Mouse (Mus musculus): Measurements from ENCODE around the gene Snap29. TPM values are rescaled to one million over a fixed set of nuclear protein-coding genes. Genes with fewer than 3 reads are reported as not detected.

The Snap29 gene
- polyA plus RNA-seq (2012; rRNA removed) = 8.4 and 14.1 TPM in 2 replicates

- peak; percentile 98 for DNase-seq (ENCODE audit: low spot score)
Measured at GRCm38 (mm10) chr16:17405736-17406443, at the start of gene Snap29, which contains the start of gene Pi4ka. Gene Snap29 (plus strand): TSS chr16:17405986. Gene Pi4ka (minus strand): TSS chr16:17406314.

DNA sequence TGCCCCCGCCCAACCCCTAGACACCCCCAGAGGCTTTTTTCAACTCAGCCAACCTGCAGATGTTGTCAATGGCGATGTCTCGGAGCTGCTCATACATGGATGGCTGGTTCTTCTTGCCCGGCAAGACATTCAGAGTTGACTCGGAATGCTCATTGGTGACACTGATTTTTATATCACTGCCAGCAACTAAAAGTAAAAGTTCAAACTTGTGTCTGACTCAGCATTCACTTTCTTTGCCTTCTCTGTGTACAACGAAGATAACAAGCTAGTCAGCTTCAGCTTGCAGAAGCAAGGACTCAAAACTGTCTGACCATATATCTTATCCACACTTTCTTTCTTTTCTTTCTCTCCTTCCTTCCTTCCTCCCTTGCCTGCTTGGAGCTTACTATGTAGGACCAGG, 49.8 kb upstream of the Snap29 start:
- no peak for DNase-seq (ENCODE audit: low spot score)

- DNase-seq (ENCODE audit: low spot score) = no peak
Measured at GRCm38 (mm10) chr16:17358787-17359186, 47.0 kb upstream of the Snap29 start.

GRCm38 (mm10) chr16:17382306-17382705, 23.5 kb upstream of the Snap29 start:
- DNase-seq (ENCODE audit: low spot score) = no peak

DNA sequence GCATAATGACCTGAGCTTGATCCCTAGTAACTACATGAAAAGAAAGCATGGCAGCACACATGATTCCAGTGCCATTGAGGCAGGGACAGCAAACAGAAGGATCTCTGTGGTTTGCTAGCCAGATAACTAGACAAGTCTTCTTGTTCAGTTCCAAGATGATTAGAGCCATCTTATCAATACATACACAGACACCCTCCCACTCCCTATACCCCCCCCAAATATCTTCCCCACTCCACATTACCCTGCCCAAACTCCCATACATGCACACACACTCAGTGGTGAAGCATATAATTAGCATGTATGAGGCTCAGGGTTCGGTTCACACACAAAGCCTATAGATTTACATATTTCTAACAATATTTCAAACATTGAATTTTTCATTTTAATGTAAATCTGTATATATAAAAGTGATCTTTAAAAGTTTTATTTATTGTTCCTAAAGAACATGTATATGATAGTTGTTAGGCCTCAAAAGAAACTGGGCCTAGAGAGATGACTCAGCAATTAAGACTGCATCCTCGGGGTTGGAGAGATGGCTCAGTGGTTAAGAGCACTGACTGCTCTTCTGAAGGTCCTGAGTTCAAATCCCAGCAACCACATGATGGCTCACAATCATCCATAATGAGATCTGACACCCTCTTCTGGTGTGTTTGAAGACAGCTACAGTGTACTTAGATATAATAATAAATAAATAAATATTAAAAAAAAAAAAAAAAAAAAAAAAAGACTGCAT, 22.0 kb upstream of the Snap29 start:
- DNase-seq (ENCODE audit: low spot score) = no peak

DNA sequence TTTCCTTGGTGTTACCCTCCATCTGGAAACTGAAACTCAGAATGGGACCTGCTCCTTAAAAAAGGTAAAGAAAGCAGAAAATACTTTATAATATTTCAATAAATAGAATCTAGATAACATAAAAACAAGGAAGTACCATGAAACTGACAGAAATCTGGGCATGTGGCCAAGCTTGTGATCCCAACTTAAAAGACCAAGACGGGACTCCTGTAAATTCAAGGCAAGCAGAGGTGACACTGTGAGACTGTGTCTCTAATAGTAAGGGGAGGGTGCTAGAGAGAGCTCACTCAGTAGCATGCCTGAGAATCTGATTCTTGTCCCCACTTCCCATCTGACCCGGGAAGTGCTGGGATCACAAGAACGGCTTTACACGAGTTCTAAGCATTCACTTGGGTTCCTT, 13.0 kb upstream of the Snap29 start:
- no peak for DNase-seq (ENCODE audit: low spot score)

GRCm38 (mm10) chr16:17402855-17403254, 2.9 kb upstream of the Snap29 start:
- DNase-seq (ENCODE audit: low spot score) = no peak

DNA sequence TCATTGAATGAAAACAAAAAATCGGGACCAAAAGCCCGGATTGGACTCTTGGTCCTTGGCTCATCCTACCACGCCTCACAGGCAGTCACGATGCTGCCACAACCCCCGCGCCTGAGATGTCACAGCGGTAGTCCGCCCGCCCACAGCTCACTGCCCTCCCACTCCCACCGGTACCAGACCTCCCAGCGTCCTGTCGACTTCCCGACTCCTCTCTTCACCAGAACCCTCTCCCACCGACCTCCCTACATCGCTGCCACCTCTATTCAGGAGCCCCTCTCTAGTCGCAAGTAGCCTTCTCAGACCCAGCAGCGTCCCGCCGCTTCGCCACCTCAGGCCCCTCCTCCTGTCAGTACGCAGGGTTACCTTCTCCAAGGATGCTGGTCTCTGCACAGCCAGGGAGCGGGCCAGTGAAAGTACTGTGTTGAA, 502 bp upstream of the Snap29 start:
- no peak for DNase-seq (ENCODE audit: low spot score)

GRCm38 (mm10) chr16:17406512-17407231, 886 bp downstream of the Snap29 start:
- no peak for DNase-seq (ENCODE audit: low spot score)

DNA sequence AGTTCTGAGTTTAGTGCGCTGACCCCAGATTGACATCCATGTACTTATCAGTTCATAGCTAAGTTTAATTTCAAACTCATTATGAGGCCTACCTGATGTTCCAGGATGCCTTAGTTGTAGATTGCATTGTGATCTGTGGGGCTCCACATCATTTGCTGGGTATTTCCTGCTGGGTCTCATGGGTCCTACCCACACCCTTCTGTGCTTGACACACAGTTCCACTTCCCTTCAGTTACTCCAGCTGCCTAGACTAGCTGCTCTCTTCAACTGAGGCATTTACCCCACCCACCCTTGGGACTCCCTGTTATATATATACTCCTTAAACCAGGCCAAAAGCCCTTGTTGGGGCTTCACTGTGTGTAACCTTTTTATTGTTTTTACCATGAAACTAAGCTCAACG, 3.3 kb downstream of the Snap29 start:
- DNase-seq (ENCODE audit: low spot score) = no peak

DNA sequence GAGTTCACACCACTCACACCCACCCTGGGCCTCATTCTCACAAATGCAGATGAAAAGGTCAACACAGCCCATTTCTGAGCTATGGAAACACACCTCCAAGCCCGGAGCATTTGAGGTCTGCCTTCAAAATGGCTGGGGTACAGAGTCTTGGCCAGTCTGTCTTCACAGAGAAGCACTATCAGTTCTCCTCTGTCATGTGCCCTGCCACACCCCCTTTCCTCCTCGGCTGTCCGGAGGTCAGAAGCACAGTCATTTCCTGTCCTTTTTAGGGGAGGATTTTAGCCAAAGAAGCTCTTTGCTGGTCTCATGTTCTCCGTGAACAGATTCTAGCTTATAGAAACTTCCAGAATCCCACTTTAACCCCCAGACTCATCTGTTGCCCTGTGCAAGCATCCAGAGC, 4.4 kb downstream of the Snap29 start:
- DNase-seq (ENCODE audit: low spot score) = no peak

DNA sequence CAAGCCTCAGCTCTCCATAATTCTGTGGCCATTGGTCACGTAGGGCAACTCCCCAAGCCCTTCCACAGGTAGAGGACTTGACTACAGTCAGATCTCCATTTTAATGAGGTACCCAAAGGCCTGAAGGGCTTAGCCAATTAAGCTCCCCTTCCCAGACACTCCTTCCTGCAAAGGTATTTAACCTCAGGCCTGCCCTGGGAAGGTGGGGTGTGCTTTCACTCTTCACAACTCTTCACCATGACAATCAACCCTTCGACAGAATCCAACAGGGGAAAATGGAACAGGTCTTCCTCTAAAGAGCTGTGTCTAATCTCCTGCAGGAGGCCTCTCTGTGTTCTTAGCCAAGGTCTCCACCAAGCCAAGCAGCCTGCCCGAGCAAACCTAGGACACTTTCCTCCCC, 17.2 kb downstream of the Snap29 start:
- no peak for DNase-seq (ENCODE audit: low spot score)

- DNase-seq (ENCODE audit: low spot score) = no peak
Measured at GRCm38 (mm10) chr16:17432576-17432975, 26.8 kb downstream of the Snap29 start.

DNA sequence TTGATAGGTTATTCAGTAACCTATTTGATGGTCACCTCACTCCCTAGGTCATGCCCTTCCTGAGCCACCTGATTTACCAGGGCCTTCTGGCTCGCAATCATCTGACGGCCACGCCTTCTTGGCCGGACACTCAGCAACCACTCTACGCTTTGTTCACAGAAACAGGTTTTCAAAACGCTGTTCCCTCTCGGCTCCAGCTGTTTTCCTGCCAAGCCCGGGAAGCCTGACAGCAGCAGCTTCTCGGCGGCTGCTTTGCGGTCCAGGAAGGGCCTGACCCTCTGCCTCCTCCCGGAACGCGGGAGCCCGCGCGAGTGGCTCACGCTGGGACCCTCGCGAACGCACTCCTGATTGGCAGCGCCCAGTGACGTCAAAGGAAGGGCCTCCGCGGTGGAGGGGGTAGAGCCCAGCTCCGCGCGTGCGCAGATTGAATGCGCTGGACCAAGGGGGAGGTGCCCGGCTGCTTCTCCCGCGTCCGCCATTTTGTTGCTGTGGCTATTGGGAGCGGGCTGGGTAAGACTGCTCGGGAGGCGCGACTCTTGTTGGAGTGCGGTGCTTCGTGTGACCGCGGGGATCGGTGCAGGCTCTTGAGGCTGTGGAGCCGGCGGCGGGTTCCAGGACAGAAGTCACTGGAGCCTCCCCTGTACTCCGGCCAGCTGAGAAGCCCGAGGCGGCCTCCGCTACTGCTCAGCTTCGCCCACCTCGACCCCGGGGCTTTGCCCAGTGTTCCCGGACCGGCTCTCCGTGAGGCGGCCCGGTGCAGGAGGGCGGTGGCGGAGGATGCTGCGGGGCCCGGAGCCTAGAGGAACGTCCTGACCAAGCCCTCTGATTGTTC, 46.0 kb downstream of the Snap29 start, which contains the start of gene Crkl:
Crkl (plus strand) TSS at position 447 of the 832 bp plus-strand sequence.
- DNase-seq (ENCODE audit: low spot score) = peak; percentile 97

GRCm38 (mm10) chr16:17452373-17452715, 46.6 kb downstream of the Snap29 start:
- no peak for DNase-seq (ENCODE audit: low spot score)

DNA sequence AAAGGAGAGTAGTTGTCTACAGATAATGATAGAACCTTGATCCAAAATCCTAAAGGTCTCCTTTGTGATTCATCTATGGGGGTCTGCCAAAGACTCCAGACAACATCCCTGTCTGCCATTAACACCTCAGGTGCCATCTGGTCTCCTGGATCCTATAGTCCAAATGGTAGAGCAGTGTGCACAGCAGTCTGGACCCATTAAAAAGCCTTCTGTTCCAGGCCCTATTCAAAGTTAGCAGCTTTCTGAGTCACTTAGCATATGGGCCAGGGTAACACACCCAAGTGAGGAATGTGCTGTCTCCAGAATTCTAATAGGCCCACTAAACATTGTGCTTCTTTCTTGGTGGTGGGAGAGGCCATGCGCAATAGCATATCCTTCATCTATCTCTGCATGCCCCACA, 51.1 kb downstream of the Snap29 start:
- no peak for DNase-seq (ENCODE audit: low spot score)

DNA sequence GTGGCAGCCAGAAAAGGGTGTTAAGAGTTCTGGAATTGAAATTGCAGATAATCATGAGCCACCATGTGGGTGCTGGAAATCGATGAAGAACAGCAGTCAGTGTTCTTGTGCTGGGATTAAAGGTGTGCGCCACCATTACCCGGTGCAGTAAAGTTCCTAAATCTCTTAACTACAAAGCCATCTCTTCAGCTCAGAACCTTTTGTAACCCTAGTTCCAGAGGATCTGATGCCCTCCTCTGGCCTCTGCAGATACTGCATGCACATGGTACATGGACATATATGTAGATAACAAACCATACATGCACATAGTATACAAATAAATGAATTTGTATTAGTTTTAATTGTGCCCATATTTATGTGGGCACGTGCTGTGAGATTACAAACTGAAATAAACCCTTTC, 54.5 kb downstream of the Snap29 start:
- DNase-seq (ENCODE audit: low spot score) = no peak

DNA sequence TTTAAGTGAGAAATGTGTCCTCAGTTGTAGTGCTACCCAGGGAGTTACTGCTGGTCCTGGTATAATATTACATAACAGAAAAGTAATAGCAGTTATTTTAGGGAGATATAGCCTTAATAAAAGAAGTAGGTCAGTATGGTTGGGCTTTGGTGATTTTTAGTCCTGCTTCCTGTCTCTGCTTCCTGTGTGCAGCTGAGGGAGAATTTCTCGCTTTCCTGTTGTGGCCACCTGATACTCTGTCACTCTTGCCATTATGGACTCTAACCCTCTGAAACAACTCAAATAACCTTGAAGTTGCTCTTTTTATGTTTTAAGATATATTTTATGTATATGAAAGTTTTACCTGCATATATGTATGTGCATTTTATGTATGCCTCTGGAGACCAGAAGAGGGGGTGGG, 55.8 kb downstream of the Snap29 start:
- no peak for DNase-seq (ENCODE audit: low spot score)

DNA sequence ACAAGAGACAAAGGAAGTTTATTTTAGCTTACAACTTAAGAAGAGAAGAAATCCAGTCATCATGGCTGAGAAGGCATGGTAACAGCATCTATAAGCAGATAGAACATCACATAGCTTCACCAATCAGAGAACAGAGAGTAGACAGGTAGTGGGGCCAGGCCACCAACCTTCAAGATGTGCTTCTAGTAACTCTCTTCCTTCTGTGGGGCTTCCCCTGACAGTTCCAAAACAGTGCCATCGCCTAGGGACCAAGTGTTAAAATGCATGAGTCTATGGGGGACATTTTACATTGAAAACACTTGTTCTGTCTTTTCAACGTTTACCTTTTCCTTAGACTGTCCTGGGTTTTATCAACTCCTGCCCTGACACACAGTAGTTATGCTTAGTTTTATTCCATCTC, 57.4 kb downstream of the Snap29 start:
- DNase-seq (ENCODE audit: low spot score) = no peak

GRCm38 (mm10) chr16:17466875-17467663, 61.3 kb downstream of the Snap29 start:
- no peak for DNase-seq (ENCODE audit: low spot score)

GRCm38 (mm10) chr16:17472498-17472897, 66.7 kb downstream of the Snap29 start:
- DNase-seq (ENCODE audit: low spot score) = no peak

Data from urinary bladder, adult 2 months (tissue).